Mouse (Mus musculus) gastrocnemius, adult 18-20 months (tissue): ENCODE results near the gene Fcer2a. TPM values are rescaled to one million over a fixed set of nuclear protein-coding genes. Genes with fewer than 3 reads are reported as not detected.

Experiments
- DNase-seq: peaks from one replicate; pipeline ENCODE4 v3.0.0; 2021; ENCODE audit warnings: low spot score
- total RNA-seq, 2 experiments: library from RNA; stranded (reverse); gene quantifications; 2 replicates each; pipeline ENCODE4 v1.2.3; 2021

The Fcer2a gene
- total RNA-seq, 2 experiments from 2014 or later = not detected

DNA sequence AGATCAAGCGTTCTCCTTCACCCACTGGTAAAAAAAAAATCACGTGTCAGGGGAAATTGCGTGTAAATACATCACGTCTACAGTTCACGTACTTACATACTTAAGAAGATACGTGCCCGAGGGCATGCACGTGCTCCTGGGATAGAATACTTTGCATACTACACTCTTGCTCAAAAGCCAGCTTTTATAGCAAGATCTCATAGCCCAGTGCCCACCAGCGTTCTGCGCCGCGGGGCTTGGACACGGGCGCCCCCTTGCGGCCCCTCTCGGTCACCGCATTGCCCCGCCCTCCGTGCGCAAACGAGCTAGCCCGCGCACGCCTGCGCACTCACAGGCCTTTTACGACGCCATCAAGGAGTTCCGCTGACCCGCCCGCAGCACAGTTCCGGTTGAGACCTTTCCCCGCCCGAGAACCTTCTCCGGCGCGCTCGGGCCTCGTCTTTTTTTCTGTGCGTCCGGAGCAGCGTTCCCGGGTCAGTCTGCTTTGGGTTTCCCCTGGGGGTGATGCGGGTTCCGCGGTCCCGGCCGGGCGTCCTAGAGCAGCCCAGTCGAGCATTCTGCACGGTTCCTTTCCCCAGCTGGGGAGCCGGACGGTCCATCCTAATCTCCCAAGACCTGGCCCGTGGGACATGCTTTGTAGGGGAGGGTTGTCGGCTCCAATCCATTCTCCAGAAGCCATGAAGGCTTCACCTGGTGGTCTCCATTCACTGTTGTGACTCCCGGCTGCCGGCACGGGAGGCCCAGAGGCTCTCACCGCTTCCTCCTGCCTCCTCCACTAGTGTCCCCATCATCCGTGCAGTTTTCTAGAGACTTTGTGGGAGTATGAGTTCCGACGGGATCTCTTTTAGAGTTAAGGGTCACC, 17.6 kb downstream of the Fcer2a start, which contains the start of gene Trappc5:
Gene Trappc5, plus strand, starts transcription at position 169 of the 862 bp plus-strand sequence.
- DNase-seq = peak; percentile 92

DNA sequence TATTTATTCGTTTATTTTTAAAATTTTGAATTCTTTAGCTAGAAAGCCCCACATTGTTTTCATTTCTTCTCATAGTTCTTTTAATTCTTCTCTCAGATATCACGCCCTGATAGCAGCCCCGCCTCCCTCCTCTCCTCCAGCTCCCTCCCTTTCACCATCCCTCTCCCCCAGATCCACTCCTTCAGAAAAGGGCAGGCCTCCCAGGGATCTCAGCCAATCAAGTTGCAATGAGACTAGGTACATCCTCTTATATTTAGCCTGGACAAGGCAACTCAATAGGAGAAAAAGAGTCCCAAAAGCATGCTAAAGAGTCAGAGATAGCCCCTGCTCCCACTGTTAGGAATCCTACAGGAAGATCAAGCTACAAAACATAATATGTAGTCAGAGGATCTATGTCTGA, 19.3 kb downstream of the Fcer2a start:
- no peak for DNase-seq

DNA sequence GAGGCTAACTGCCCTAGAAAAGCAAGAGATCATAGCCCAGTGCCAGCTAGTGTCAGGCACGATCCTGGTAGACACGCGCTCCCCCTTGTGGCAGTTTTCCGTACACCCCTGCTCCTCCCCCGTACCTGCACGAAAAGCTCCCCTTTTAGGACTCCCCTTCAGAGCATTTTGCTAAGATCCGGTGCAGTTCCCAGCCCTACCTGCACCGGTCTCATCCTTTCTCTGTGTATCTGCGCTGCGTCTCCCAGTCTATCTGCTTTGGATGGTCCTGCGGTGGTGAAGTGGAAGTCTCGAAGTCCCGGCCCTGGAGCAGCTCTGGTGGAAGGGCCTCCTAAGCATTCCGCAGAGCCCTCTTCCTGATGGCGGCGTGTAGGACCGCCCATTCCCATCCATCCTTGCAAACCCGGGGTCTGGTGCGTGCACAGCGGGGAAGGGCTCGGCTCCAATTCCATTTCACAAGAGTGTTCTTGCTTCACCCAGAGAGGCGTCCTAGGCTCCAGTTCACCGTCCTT, 21.9 kb downstream of the Fcer2a start, which contains the start of gene Fcor:
Gene Fcor, minus strand, starts transcription at position 383 of the 512 bp plus-strand sequence.
- DNase-seq = peak; percentile 80

DNA sequence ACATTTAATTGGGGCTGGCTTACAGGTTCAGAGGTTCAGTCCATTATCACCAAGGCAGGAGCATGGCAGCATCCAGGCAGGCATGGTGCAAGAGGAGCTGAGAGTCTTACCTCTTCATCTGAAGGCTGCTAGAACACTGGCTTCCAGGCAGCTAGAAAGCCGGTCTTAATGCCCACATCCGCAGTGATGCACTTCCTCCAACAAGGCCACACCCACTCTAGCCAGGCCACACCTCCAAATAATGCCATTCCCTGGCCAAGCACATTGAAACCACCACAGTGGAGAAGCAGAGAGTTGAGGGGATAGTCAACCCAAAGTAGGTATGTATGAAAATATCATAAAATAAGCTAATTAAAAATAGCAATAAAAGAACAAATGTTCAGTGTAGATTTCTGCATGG, 23.6 kb downstream of the Fcer2a start:
- DNase-seq = no peak

DNA sequence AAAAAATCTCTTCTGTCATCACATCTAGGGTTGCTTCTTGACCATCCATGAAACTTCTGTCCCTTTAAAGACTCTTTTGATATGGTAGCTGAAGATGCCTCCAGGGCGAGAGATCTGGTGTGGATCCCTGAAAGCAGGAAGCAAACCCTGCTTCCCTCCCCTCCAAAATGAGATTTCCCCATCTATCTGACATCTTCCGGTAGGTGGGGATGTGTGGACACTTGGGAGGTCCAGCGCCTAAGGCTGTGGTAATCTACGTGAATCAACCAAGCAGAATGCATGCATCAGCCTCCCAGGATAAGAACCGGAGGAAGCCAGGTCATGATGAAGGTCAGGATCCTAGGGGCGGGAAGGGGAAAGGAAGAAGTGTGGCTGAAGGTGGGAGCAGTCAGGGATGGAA, 28.5 kb downstream of the Fcer2a start, which contains the start of gene Mcemp1:
Gene Mcemp1, plus strand, starts transcription at position 248 of the 400 bp plus-strand sequence.
- no peak for DNase-seq

DNA sequence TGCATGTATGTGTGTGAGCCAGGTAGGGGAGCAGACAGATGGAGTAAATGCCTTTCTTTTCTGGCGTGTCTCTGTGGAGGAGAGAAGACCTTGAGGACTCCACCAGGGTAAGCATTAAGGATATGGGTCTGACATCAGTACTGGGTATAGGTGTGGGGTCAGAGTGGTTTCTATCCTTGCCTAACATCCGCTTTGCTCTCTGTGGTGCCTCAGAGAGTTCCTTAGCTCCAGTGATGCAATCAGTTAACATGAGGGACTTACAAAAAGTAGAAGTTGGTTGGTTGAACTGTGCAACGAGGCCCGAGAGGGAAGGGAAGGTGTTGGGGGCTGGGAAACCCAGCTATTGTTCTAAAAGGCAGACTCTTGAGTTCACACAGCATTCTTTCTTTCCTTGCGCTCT, 29.6 kb downstream of the Fcer2a start:
- no peak for DNase-seq

DNA sequence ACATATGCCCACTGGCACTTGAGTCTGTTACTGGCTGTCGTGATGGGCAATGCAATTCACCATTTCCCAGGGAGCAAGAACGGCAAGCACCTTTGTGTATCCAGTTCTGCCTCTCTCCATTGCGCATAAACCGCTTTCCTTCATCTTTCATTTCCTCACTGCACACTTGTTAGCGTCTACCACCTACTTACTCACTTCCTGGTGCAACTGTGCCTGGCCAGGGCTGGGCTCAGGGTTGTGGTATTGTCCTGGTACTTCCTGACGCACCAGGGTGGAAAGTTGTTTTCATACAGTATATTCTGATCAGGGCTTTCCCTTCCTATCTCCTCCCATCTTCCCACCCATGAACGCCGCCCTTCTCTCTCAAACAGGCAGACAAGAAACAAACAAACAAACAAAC, 33.1 kb downstream of the Fcer2a start:
- no peak for DNase-seq

DNA sequence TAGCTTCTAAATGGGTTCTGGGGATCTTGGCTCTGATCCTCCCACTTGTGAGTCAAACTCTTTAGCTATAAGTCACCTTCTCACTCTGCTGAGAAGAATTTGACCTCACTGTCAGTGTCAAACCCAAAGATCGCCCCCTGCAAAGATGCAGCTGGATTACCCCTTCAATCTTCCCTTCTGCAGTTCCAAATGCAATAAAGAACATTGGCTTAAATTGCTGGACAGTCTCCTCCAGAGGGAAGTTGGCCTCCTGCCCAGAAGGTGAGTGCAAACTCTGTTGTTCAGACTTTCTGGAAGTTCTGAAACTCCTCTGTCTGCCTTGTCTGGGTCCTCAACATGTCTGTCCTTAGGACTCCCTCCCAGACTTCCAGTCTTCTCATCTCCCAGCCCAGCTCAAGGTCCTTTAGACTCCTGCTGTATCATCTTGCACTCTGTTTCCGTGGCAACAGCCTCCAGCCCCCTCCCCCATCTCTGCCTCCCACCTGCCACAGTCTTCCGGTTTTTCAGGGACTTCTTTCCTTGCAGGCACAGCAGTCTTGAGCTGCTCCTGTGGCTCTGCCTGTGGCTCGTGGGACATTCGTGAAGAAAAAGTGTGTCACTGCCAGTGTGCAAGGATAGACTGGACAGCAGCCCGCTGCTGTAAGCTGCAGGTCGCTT, 37.1 kb downstream of the Fcer2a start:
- DNase-seq = no peak

DNA sequence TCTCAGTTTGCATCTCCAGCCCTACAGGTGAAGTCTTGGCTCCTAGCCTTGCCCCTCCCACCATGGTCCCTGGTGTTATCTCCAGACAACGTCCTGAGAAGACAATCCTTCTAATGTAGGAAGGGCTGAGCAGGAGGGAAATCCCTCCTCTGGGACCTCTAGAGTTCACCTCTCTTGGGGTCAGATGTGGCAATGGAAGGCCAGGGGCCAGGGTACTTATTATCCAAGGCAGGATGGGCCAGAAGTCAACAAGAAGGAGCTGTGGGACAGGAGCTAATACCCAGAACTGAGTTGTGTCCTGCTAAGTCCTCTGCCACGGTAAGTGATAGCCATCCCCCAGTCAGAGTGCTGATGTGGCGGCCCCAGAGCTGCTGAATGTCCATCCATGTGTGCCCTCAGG, 38.4 kb downstream of the Fcer2a start, which contains the start of gene Retn:
Gene Retn, plus strand, starts transcription at position 245 of the 400 bp plus-strand sequence.
- DNase-seq = no peak

DNA sequence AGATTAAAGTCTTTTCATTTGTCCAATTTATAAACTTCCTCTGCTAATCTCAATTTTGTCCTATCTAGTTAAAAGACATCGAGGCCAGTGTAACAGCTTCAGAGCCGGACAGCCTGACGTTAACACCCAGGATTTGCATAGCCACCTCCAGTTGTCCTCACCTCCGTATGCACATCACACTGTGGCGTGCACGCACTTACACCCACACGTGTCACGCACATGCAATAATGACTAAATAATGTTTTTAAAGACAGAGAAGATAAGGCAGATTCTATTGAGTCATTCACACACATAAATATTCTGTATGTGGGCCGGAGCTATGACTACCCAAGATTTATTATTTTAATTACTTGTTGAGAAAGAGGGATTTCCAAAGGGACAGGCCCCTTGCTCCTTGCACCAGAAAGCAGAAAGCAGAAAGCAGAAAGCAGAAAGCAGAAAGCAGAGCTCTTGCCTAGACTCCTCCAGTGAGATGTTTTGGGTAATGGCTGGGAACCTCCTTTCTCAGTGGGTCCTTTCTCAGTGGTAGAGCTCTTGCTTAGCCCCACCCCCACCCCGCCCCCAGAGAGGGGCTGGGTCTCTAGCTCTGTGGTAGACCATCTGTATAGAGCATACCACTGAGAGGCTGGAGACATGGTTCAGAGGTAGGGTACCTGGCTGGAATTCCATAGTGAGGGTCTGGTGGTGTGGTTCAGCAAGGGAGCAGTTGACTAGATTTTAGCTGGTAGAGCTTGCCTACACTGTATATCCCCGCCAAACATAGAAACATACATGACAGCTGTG, 39.1 kb downstream of the Fcer2a start:
- DNase-seq = no peak

DNA sequence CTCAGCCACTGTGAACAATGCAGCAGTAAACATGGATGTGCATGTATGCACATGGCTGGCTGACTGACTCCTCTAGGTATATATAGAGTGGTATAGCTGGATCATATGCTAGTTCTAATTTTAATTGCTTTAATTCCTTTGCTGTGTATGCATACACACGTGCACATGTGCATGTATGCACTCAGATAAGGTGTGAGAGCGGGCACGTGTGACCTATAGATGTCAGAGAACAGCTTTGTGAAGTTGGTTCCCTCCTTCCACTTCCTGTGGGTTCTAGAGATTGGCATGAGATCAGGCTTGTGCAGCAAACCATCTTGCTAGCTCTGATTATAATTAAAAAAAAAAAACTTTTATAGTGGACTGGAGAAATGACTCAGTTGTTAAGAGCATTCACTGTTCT, 41.1 kb downstream of the Fcer2a start:
- DNase-seq = no peak

DNA sequence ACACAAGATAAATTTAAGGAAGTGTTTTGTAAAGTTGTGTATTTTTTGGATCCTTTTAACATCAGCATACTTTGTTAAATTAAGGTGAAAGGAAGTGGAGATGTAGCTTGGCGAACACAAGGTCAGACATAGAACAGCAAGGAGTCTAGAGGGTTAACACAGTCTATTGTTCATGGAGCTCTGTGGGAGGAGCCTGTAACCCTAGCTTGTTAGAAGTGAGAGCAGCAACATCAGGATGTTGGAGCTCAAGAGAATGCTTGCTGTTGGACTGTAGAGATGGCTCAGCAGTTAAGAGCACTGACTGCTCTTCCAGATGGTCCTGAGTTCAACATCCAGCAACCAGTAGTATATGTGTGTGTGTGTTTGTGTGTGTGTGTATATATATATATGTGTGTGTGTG, 45.0 kb downstream of the Fcer2a start:
- DNase-seq = no peak

DNA sequence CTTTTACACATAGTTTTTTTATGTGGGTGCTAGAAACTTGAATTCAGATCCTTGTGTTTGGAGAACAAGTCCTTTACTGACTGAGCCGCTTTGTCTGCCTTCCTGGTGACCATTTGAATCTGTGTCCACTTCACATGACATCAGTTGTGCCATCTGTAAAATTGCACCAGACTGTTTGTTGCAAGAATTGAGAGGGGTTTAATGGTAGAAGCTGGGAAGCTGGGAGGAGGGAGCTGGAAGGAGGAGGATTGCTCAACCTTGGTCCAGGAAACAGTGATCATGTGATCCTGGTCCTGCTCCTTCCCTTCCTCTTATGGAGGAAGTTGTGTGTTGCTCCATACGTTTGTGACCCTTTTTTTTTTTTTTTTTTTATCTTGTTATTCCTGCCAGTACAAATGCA, 45.7 kb downstream of the Fcer2a start:
- DNase-seq = no peak

DNA sequence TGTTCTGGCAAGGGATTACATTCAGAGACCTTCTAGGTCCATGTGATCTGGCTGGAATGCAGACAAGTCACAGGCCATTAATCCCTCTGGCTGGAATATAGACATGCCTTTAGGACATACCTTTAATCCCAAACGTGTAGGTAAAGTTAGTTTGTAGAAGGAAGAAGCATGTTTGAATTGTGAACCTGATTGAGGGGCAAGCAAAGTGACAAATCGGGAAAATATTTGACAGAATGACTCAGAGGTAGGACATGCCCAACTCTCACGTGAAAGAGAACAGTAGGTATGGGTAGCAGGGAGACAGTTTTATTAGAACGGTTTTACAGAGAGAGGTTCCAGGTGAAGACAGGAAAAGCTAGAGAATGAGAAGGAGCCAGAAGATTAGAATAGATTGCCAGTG, 46.4 kb downstream of the Fcer2a start:
- no peak for DNase-seq

DNA sequence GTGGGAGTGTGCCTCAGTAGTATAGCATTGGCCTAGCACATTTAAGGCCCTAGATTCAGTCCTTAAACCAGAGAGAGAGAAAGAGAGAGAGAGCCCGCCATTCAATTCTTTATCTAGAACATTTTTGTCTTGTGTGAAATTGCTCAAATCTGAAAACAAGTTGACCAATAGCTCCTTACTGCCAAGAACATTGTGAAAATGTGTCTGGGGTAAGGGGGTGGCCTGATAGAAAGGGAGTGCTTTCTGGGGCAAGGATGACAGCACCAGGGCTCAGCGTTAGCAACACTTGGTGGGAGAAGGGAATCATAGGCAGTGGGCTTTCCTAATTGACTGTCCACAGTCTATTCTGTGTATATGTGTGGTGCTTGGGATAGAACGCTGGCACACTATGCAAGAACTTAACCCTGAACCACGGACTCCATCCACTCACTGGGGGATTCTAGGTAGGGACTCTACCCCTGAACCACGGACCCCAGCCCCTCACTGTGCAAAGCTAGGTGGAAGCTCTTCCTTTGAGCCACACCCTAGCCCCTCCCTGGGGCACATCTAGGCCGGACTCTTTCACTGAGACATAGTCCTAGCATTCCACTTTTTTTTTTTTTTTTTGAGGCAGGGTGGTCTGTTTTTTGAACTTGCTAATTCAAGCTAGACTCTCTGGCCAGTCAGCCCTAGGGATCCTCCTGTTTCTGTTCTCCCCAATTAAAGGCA, 47.0 kb downstream of the Fcer2a start:
- DNase-seq = no peak

DNA sequence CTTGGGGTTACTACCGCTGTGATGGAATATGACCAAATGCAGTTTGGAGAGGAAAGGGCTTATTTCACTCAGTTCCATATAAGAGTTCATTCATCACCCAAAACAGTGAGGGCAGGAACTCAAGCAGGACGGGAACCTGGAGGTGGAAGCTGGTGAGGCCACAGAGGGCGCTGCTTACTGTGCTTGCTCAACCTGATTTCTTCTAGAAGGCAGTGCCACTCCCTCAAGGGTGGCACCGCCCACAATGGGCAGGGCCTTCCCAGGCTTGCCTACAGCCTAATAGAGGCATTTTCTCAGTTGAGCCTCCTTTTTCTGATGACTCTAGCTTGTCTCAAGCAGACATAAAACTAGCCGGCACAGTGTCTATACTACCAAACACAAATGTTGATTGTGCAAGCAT, 48.2 kb downstream of the Fcer2a start:
- peak; percentile 17 for DNase-seq

Other genes starting within 250 kb of the Fcer2a start
- gene Pex11g, start 226.5 kb downstream of the Fcer2a start, total RNA-seq = 1 to 10 TPM; 1.9 to 3.2 TPM
- not detected for gene Tex45, start 223.3 kb downstream of the Fcer2a start, total RNA-seq
- gene Zfp358, start 201.0 kb downstream of the Fcer2a start, total RNA-seq = 10 to 100 TPM; 39.1 to 39.4 TPM
- gene Mcoln1, start 193.7 kb downstream of the Fcer2a start, total RNA-seq = 10 to 100 TPM; 21.5 to 22.5 TPM
- 10 to 100 TPM in 1 of 2 experiments, 1 to 10 TPM in 1; 8.0 to 10.0 TPM for gene Pnpla6, start 178.8 kb downstream of the Fcer2a start, total RNA-seq
- gene C330021F23Rik, start 126.2 kb downstream of the Fcer2a start, total RNA-seq = not detected
- gene Camsap3, start 106.9 kb downstream of the Fcer2a start, total RNA-seq = under 1 TPM; 0.26 to 0.41 TPM
- 10 to 100 TPM; 10.7 to 11.2 TPM for gene Xab2, start 72.9 kb downstream of the Fcer2a start, total RNA-seq
- 10 to 100 TPM; 84.7 to 91.0 TPM for gene Pet100, start 72.6 kb downstream of the Fcer2a start, total RNA-seq
- not detected for gene Pcp2, start 68.6 kb downstream of the Fcer2a start, total RNA-seq
- 1 to 10 TPM; 3.6 to 4.8 TPM for gene Stxbp2, start 63.2 kb downstream of the Fcer2a start, total RNA-seq
- 1 to 10 TPM; 2.0 to 8.4 TPM for gene Retn, start 38.4 kb downstream of the Fcer2a start, total RNA-seq
- not detected for gene Mcemp1, start 28.4 kb downstream of the Fcer2a start, total RNA-seq
- gene Fcor, start 21.8 kb downstream of the Fcer2a start, total RNA-seq = 1 to 10 TPM in 1 of 2 experiments, under 1 TPM in 1; 0.96 to 1.4 TPM
- gene Trappc5, start 17.9 kb downstream of the Fcer2a start, total RNA-seq = 10 to 100 TPM; 18.4 to 21.3 TPM
- not detected for gene Clec4g, start 26.5 kb upstream of the Fcer2a start, total RNA-seq
- gene Cd209a, start 54.8 kb upstream of the Fcer2a start, total RNA-seq = under 1 TPM; 0.64 to 1.00 TPM
- not detected for gene Cd209e, start 160.1 kb upstream of the Fcer2a start, total RNA-seq
- gene Cd209d, start 184.4 kb upstream of the Fcer2a start, total RNA-seq = 1 to 10 TPM; 2.0 to 3.7 TPM
- 1 to 10 TPM in 1 of 2 experiments, under 1 TPM in 1; 0.91 to 2.4 TPM for gene Cd209b, start 232.7 kb upstream of the Fcer2a start, total RNA-seq